Mouse (Mus musculus) heart, embryonic 14.5 days (tissue): ENCODE data around the gene Glod4. TPM values are rescaled to one million over a fixed set of nuclear protein-coding genes. Genes with fewer than 3 reads are reported as not detected.

ENCODE experiments used
- ATAC-seq: fragments of 200-750 bp; cut with Nextera tagmentation; 2 replicates; pipeline ENCODE4 v1.8.0; 2017; ENCODE audit warnings: low read depth, moderate TSS enrichment; ENCODE audit not compliant: insufficient number of reproducible peaks, insufficient read depth, low FRiP score
- H3K27ac ChIP-seq, 2 experiments: fragments of 200-500 bp in 1 of 2; fragments of 300-500 bp in 1 of 2; sonication (generic) in 1 of 2; replicated peaks in 1 of 2; 2 replicates each; pipeline ENCODE4 v1.5.1; 2012 to 2014; ENCODE audit warnings: low read depth in 2 of 2, low read length in 2 of 2, control low read depth in 1 of 2, mild to moderate bottlenecking in 1 of 2, mixed read lengths in 1 of 2; ENCODE audit not compliant: control insufficient read depth in 1 of 2, insufficient read depth in 1 of 2
- H3K27me3 ChIP-seq: fragments of 300-500 bp; sonication (generic); 2 replicates; pipeline ENCODE4 v1.6.1; 2014; ENCODE audit warnings: mild to moderate bottlenecking, low read length, control low read depth; ENCODE audit not compliant: control insufficient read depth, insufficient read depth
- H3K36me3 ChIP-seq: fragments of 300-500 bp; sonication (generic); 2 replicates; pipeline ENCODE4 v1.6.1; 2014; ENCODE audit warnings: mild to moderate bottlenecking, control low read depth, low read length, mixed read lengths; ENCODE audit not compliant: control insufficient read depth, insufficient read depth
- H3K4me1 ChIP-seq, 2 experiments: fragments of 200-500 bp in 1 of 2; fragments of 300-500 bp in 1 of 2; sonication (generic) in 1 of 2; 2 replicates each; pipeline ENCODE4 v1.6.1; 2012 to 2014; ENCODE audit warnings: low read length in 2 of 2, control low read depth in 1 of 2, mixed read lengths in 1 of 2; ENCODE audit not compliant: control insufficient read depth in 2 of 2, insufficient read depth in 2 of 2
- H3K4me2 ChIP-seq: fragments of 300-500 bp; sonication (generic); 2 replicates; pipeline ENCODE4 v1.6.1; 2014; ENCODE audit warnings: mild to moderate bottlenecking, low read length
- H3K4me3 ChIP-seq, 2 experiments: fragments of 200-500 bp in 1 of 2; fragments of 300-500 bp in 1 of 2; sonication (generic) in 1 of 2; 2 replicates each; pipeline ENCODE4 v1.5.1; 2012 to 2014; ENCODE audit warnings: low read length in 2 of 2, mild to moderate bottlenecking in 2 of 2, control low read depth in 1 of 2, low read depth in 1 of 2, moderate library complexity in 1 of 2; ENCODE audit not compliant: control insufficient read depth in 1 of 2, insufficient read depth in 1 of 2
- H3K9ac ChIP-seq: fragments of 300-500 bp; sonication (generic); 2 replicates; pipeline ENCODE4 v1.6.1; 2014; ENCODE audit warnings: mild to moderate bottlenecking, low read length
- H3K9me3 ChIP-seq: fragments of 300-500 bp; sonication (generic); 2 replicates; pipeline ENCODE4 v1.6.1; 2016; ENCODE audit warnings: low read length, control low read depth; ENCODE audit not compliant: control insufficient read depth
- WGBS: fragments of 180-500 bp; shearing (Covaris S2); extraction: QIAGEN DNeasy Blood & Tissue Kit; methylation state at CpG from one replicate; pipeline ENCODE4 v1.1.7; 2014; 5-methylcytosine and 5-hydroxymethylcytosine counted together
- polyA plus RNA-seq: library from polyadenylated mRNA; unstranded; fragments of >200 nt; fragmentation: Nextera tagmentation; extraction: Ambion mirVana; gene quantifications from 2 replicates; pipeline ENCODE4 v1.2.1, GENCODE M21; 2014

The Glod4 gene
- polyA plus RNA-seq, 1 experiment from 2014 or later = 138 TPM

GRCm38 (mm10) chr11:76085898-76086591 lies 157.5 kb downstream of the Glod4 start:
- Histone ChIP-seq H3K4me2 (no peak overlapping the region), H3K4me1 (no peaks in the 10 kb centered on the region), H3K27ac (no peak overlapping the region), H3K27me3 (no peaks in the 10 kb centered on the region), H3K36me3 (peaks cover 25% of the 10 kb centered on the region), H3K9me3 (no peaks in the 10 kb centered on the region), H3K9ac (no peak overlapping the region), H3K4me3 (no peak overlapping the region)
- WGBS = 67% methylated on average over 5 of the region's 5 CpGs
- ATAC-seq = no peak

DNA sequence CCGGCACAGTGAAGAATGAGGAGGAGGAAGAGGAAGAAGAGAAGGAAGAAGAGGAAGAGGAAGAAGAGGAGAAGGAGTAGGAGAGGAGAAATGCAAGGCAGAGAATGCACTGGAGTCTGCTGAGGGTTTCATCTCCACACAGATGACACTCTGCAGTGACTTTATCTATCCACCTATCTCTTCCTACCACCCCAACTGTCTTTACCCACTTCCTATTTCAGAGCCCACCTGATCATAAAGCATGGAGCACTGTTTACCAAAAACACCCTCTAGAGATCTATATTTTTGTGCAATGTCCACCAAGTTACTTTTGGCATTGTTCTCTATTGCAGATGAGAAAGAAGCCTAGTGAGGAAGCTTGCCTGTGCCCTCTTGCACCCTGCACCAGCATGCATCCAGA lies 158.6 kb downstream of the Glod4 start:
- peaks cover 30% of the 10 kb centered on the region for H3K36me3 ChIP-seq
- H3K9me3 ChIP-seq = no peaks in the 10 kb centered on the region
- H3K4me1 ChIP-seq = no peaks in the 10 kb centered on the region
- no peak overlapping the region for H3K9ac ChIP-seq
- no peak overlapping the region for H3K27ac ChIP-seq
- no peak overlapping the region for H3K4me3 ChIP-seq
- H3K4me2 ChIP-seq = no peak overlapping the region
- H3K27me3 ChIP-seq = no peaks in the 10 kb centered on the region
- no peak for ATAC-seq
- 100% methylated on average over 1 of the region's 1 CpGs for WGBS

DNA sequence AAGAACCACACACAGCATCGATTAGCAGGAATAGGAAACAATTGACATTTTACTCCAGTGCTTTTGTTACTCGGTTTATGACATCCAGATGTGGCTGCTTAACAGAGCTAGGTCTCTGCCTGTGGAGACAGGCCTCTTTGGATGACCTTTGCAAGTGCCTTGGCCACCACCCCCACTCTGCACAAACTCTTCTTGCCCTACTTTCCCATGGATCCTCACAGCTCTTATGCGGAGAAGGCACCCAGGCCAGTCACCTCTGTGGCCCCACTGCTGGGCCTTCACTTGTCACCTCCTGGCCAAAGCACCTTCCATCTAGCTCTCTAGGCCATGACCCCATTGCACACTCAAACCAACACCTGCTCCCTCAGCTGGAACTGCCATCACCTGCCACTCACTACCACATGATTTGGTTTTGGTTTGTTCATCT lies 159.6 kb downstream of the Glod4 start:
- 75% methylated on average over 3 of the region's 3 CpGs for WGBS

DNA sequence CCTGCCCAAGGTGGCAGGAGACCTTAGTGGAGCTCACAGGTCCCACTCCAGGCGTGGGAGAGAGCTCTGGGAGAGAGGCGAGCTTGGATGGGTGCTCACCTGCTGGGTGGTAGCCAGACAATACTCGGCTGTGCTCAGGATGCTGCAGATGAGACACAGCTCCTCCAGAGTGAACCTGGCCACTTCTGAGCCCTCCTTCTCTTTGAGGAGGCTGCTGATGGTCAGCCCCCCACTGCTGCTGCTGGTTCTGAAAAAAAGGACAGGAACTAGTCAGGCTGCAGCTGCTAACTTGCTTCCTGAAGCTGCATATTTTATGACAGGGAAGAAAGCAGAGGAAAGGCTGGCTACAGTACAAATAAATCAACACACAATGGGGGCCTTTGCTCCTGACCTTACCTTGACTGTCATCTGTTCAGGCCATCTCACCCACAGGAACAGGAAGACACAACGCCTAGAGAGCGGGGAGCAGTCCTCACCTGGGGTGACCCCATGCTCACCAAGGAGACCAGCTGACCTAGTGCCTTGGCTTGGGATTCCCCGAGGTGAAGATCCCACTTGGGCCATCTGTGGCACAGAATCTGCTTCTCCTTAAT lies 162.4 kb downstream of the Glod4 start:
- Histone ChIP-seq H3K4me1 (0 out of 4 replicates have a peak, but pooled peaks cover 0 to 3% of the 10 kb centered on the region in 2 experiments), H3K9me3 (no peaks in the 10 kb centered on the region), H3K9ac (no peak overlapping the region), H3K27ac (no peak overlapping the region), H3K4me3 (no peak overlapping the region), H3K4me2 (no peak overlapping the region), H3K36me3 (peaks cover 42% of the 10 kb centered on the region), H3K27me3 (no peaks in the 10 kb centered on the region)
- ATAC-seq = no peak
- WGBS = 82% methylated on average over 6 of the region's 6 CpGs

More for the DNA sequence above, 159.6 kb downstream of the Glod4 start:
- no peak overlapping the region for H3K9ac ChIP-seq
- H3K9me3 ChIP-seq = no peaks in the 10 kb centered on the region
- no peak overlapping the region for H3K4me3 ChIP-seq
- no peaks in the 10 kb centered on the region for H3K4me1 ChIP-seq
- ATAC-seq = no peak
- no peak overlapping the region for H3K27ac ChIP-seq
- peaks cover 38% of the 10 kb centered on the region for H3K36me3 ChIP-seq
- H3K4me2 ChIP-seq = no peak overlapping the region
- H3K27me3 ChIP-seq = no peaks in the 10 kb centered on the region

DNA sequence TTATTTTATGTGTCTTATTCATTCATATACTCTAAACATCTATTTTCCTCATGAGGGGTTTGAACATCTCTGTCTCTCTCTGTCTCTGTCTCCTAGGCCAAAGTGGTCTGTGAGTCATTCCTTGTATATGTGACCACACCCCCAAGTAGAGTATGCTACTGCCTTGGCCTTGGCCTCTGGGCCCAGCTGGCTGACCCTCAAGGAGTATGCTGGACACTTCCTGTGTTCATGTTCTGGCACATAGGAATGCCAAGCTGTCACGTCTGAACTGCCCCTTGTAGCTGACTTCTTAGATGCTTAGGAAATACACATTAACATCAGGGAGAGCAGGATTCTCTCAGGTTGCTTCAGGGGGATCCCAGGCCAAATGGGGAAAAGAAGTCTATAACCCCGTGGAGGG lies 163.2 kb downstream of the Glod4 start:
- WGBS = 67% methylated on average over 2 of the region's 2 CpGs
- H3K36me3 ChIP-seq = peaks cover 49% of the 10 kb centered on the region
- no peak for ATAC-seq
- no peak overlapping the region for H3K4me2 ChIP-seq
- no peaks in the 10 kb centered on the region for H3K27me3 ChIP-seq
- 0 out of 4 replicates have a peak, but pooled peaks cover 0 to 3% of the 10 kb centered on the region in 2 experiments for H3K4me1 ChIP-seq
- H3K9ac ChIP-seq = no peak overlapping the region
- H3K9me3 ChIP-seq = no peaks in the 10 kb centered on the region
- H3K4me3 ChIP-seq = no peak overlapping the region
- H3K27ac ChIP-seq = no peak overlapping the region

GRCm38 (mm10) chr11:76077341-76077740 lies 166.2 kb downstream of the Glod4 start:
- WGBS = 75% methylated on average over 6 of the region's 6 CpGs
- peaks cover 60% of the 10 kb centered on the region for H3K36me3 ChIP-seq
- no peak for ATAC-seq

DNA sequence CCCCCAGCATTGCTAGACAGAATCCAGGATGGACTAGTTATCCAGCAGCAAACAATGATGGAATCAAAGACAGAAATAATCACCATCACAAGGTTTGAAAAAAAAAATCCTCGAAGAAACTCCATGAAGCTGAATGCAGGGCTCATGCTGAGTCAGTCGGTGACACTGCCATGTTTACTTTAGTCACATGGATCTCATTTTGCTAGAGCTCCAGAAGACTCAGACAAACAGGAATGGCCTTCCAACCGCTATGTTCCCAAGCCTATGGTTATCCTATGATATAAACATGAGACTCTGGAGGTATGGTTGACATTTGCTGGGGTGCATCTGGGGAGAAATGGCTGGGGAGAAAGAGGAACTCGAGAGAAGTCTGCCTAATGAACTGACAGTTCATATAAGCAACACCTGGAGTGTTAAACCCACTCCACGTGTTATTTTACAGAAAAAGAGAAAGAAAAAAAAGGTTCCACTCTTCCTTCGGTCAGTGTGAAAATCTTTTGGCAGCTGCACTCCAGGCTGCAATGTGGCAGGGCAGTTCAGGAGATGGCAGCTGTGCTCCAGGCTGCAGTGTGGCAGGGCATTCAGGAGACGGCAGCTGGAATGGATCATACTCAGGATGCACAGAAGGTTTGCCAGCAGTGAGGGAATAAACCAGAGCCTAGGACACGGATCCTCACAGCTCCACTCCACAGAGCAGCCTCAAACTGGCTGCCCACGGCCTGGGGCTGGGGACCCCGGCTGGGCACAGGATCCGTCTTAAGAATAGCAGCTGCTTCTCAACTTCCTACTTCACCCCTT lies 169.0 kb downstream of the Glod4 start:
- 70% methylated on average over 11 of the region's 11 CpGs for WGBS
- no peak for ATAC-seq
- no peak overlapping the region for H3K4me2 ChIP-seq

More at GRCm38 (mm10) chr11:76077341-76077740, 166.2 kb downstream of the Glod4 start:
- no peak overlapping the region for H3K9ac ChIP-seq
- peaks cover 3 to 6% of the 10 kb centered on the region in 2 experiments; a peak in 2 of 4 replicates for H3K4me1 ChIP-seq
- H3K4me3 ChIP-seq = no peak overlapping the region
- no peak overlapping the region for H3K27ac ChIP-seq
- no peaks in the 10 kb centered on the region for H3K27me3 ChIP-seq
- no peaks in the 10 kb centered on the region for H3K9me3 ChIP-seq
- no peak overlapping the region for H3K4me2 ChIP-seq

More for the DNA sequence above, 169.0 kb downstream of the Glod4 start:
- Histone ChIP-seq H3K36me3 (peaks cover 44% of the 10 kb centered on the region), H3K9ac (no peak overlapping the region), H3K27ac (no peak overlapping the region), H3K27me3 (no peaks in the 10 kb centered on the region), H3K9me3 (no peaks in the 10 kb centered on the region), H3K4me3 (no peak overlapping the region), H3K4me1 (peaks cover 3 to 6% of the 10 kb centered on the region in 2 experiments; a peak in 2 of 4 replicates)
